Mouse (Mus musculus) brain, embryonic 14.5 days (tissue): ENCODE measurements around the gene Luc7l2.

Experiments used
- CTCF ChIP-seq: fragments of 200-500 bp; IDR thresholded peaks from 2 replicates; pipeline ENCODE4 v1.5.1; 2012; ENCODE audit warnings: inconsistent platforms, mild to moderate bottlenecking, moderate library complexity, borderline replicate concordance; ENCODE audit not compliant: insufficient read depth, insufficient read length; ENCODE audit errors: extremely low read depth
- POLR2A ChIP-seq: fragments of 200-500 bp; IDR thresholded peaks from 2 replicates; pipeline ENCODE4 v1.6.1; 2012; ENCODE audit warnings: mild to moderate bottlenecking, inconsistent platforms, borderline replicate concordance; ENCODE audit not compliant: poor library complexity, insufficient read depth, insufficient read length, severe bottlenecking; ENCODE audit errors: extremely low read depth

DNA sequence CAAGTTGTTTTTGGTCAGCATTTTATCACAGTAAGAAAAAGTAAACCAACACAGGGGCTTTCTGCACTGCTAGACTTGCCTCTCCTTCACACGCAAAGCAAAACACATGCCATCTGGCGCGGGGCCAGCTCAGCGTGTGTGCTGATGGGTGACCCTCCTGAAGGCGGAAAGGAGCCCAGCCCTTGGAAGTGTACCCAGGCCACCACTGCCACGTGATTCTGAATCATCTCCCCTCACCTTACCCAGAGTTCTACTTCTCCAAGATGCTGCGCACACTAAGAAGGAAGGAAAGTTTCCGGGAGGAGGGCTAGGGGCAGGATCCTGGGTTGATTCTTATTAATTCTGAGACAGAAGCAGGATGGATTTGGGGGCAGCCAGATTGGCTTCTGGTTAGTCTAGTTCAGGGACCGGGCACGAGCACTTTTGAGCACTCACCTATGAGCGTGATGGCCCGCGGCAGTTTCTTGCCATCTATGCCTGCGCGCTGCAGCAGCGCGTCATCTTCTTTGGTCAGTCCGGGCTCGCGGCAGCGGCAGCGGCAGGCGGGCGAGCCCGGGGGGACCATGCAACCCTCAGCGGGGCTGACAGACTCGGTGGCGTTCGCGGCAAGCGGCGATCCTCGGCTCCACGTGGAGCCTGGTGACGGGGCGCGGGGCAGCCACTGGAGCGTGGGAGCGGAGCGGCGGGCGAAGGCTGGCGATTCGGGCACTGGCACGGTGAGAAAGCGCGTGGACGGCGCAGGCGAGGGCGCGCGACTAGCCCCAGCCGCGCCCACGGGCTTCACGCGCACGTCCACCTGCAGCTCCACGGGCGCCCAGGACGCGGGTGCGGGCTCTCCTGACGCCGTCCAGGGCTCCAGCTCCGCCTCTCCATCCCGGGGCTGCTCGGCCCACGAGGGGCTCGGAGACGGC lies 85.1 kb downstream of the Luc7l2 start:
- TF ChIP-seq POLR2A, result no peak
- TF ChIP-seq CTCF, result no peak
